Mouse (Mus musculus) skeletal muscle tissue, adult 2 months (tissue): ENCODE measurements around the gene Usp33.
"Not testable (repeated sequence)": the region's sequence is repeated elsewhere in the genome, so short reads cannot be mapped to it uniquely, and the experiment has no call there.

ENCODE experiments used
- DNase-seq: peaks from one replicate; pipeline ENCODE4 v3.0.0-alpha.2; 2012; ENCODE audit warnings: low read depth, low spot score

Usp33 gene

DNA sequence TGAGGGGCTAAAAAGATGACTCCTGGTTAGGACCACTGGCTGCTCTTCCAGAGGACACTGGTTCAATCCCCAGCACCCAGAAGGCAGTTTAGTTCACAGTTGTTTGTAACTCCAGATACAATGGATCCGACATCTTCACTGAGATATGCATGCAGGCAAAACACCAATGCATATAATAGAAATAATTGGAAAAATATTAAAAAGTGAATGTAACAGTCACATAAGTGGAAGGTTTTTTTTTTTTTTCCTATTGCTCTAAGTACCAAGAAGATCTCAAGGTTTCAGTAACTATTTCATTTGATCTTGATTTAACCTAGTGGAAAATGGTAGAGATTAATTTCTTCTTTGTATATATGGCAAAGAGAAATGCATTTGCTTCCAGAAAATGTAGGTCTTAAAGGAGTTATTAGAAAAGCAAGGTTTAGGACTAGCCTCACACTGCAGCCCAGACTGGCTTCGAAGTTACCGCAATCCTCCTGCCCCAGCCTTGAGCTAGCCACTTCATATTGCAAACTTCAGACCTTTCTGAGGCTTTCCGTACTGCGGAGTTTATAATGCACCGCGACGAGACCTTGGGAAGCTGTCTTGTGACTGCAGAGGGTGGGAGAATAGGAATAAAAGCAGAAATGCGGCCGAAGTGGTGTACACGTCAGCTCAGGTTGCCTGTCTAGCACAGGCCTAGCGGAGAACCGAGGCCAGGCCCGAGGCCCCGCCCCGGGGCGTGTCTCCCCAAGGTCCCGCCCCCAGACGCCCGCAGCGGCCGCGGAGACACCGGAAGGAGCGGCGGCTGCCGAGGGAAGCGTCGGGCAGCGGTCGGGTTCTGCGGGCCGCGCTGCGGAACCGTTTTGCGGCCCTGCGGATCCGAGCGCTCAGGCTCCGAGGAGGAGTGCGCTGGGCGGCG is at the start of gene Usp33:
Gene Usp33, plus strand, starts transcription at position 747 of the 901 bp plus-strand sequence.
- peak; percentile 85 for DNase-seq

DNA sequence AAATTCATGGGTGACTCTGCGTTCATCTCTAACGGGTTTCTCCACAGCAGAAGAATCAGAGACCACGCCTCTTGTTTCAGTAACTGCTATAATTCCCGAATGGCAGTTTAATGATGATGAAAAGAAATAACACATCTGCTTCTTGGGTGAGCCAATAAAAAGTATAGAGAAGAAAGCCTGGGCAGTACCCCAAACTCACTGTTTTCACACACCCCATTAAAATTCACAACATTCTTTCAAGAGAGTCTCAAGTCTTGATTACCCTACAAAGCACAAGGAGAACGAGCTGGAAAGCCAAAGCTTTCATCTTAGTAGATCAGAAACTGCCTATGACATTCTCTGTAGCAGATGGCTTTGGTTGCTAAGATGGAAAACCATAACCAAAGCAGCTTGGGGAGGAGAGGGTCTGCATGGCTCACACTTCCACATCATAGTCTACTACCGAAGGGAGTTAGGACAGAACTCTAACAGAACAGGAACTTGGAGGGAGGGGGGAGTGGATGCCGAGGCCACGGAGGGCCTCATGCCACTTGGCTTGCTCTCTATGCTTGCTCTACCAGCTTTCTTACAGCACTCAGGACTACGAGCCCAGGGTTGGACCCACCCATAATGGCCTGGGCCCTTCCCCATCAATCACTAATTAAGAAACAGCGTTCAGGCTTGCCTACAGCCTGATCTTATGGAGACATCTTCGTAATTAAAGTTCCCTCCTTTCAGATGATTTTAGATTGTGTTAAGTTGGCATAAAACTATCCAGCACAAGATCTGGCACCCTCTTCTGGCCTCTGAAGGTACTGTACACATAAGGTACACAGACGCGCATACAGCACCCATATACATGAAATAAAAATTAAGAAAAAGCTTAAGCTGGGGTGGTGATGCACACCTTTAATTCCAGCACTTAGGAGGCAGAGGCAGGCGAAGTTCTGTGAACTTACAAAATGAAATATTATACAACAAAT is 45.6 kb upstream of the Usp33 start:
- DNase-seq: no peak

DNA sequence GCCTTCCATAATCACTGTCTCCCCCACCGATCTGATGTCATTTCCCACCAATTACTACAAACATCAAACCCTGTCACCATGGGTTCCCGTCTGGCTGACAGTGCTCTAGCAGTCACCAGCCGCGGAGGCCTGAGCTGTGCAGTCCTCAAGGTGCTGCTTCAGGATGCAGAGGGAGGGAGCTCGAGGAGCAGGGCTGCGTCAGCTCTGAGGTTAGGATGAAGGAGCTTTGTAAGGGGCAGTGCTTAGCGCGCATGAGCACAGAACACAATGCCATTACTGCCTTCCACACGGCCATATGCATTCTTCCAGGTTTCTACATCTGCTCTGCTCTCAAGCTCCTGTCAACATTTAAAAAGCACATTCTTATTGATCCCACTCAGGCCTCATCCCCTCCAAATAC is 43.3 kb upstream of the Usp33 start:
- no peak for DNase-seq

DNA sequence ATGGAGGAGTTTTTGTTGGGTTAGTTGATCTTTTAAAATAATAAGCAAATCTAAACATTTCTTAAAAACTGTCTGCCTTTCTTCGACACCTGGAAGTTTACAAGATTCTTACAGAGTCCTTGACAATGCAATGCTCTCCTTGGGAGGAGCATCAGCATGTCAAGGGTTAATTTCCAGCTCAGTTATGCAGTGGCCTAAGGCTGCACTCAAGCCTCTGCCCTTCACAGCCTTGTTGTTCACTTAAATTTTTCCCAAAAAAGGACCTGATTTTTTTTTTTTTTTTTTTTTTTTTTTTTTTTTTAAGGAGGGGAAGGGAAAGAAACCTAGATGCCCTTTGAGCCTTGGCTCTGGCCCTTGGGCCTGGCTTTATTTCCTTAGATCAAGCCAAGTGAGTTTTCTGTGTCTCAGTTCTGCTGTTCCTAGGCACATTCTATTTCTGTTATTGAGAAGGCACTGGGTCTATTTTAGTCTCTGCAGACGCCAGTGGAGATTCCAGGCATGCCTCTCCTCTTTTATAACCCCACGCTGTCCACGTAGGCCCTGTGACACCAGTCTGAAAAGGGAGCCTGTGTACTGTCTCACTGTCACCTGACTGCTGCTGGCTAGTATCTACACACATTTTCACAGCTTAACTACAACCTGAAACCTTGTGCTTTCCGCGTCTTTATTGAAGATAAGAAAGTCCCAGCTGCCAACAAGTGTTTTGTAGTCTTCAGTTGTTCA is 42.0 kb upstream of the Usp33 start:
- DNase-seq: peak; percentile 96

DNA sequence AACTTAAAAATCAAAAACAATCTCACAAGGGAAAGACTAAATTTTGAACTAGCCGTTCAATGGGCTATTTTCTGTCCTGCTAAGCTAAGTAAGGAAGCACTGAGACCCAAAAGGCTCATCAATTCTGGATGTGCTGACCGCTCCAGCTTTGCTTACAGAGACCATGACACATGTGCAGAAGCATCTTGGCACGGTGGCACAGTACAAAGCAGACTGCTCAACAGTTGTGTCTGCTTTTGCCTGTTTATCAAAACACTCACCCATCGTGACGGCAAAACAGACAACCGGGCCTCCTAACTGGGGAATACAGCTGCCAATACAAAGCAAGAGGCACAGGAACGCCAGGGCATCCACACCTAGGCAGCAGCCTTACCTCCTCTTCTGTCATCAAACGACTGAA is 41.2 kb upstream of the Usp33 start:
- peak; percentile 70 for DNase-seq

DNA sequence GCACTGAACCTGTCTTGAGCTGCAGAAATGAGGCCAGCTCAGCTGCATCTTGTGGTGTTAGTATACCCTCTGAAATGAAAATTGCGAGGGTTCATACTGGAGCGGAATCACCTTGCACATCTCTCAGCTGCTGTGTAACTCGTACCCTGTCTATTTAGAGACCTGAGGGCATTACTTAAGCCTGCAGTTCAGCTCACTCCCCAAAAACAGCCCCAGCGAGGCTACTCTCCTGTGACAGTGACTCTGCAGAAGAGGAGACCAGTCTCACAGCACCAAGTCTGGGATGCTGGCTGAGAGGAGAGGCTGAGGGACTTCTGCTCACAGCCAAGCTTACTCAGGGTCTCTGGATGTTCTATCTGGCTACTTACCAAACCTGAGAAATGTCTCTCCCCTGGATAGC is 40.3 kb upstream of the Usp33 start:
- DNase-seq: peak; percentile 92

DNA sequence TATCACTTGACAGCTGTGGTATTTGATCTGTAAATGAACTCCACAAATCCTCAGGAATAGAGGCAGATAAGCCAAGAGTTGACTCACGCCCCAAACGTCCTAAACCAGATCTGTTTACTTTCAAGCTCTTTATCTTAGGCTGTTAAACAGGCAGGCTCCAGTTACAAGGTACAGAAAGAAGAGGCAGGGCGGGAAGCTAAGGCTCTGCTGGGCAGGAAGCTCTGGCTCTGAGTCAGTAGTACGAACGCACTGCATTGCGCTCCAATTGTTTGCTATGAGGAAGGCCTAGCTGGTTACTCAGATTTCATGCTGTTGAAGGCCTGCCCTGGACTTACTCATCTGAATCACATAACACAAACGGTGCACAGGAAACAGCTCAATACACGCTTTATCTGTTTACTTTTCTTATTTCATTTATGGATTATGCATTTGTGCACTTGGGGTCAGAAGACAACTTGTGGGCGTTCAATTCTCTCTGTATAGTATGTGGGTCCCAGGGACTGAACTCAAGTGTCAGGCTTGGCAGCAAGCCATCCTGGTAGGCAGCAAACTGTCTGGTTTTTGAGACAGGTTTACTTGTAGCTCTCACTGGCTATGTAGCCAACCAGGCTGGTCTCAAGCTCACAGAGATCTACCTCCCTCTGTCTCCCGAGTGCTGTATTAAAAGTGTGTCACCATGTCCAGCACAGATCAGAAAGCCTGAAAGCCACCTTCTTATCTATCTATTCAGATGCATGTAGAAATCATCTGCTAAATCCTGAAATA is 37.6 kb upstream of the Usp33 start:
- DNase-seq: peak; percentile 59

DNA sequence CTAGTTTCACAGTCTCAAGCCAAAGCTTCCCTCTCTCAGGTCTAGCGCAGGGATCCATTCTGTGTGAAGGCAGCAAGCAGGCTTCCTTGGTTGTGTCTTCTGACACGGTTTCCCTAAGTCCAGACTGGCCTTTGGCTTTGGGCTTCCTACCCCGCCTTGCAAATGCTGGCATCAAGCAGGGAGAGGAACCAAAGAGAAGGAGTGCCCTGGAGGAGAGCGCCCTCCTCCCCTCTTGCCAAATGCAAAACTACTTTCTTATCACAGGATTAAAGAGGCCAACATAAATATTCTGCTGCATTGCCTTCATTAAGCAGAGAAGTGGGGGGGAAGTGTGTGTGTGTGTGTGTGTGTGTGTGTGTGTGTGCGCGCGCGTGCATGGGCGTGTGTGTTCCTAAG is 37.0 kb upstream of the Usp33 start:
- no peak for DNase-seq

DNA sequence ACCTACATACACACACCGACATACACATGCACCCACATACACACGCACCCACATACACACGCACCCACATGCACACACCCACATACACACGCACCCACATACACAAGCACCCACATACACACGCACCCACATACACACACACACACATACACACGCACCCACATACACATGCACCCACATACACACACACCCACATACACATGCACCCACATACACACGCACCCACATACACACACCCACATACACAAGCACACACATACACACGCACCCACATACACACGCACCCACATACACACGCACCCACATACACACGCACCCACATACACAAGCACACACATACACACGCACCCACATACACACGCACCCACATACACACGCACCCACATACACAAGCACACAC is 31.6 kb upstream of the Usp33 start:
- DNase-seq: not testable (repeated sequence)

DNA sequence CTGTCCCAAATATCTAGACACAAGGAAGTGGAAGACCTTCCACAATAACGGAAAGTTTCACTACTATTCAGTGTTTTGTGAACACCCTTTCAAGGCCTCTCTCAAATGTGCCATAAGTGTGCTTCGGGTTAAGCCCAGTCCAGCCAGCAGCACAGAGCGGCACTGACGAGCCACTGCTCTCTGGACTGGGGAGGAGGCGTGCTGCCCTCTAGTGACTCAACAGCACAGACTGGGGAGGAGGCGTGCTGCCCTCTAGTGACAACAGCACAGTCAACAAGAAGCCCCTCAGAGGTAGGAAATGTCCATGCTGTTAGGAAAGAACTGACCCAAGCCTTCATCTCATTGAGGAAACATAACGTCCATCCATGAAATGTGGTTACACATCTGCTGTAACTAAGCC is 30.7 kb upstream of the Usp33 start:
- peak; percentile 88 for DNase-seq

DNA sequence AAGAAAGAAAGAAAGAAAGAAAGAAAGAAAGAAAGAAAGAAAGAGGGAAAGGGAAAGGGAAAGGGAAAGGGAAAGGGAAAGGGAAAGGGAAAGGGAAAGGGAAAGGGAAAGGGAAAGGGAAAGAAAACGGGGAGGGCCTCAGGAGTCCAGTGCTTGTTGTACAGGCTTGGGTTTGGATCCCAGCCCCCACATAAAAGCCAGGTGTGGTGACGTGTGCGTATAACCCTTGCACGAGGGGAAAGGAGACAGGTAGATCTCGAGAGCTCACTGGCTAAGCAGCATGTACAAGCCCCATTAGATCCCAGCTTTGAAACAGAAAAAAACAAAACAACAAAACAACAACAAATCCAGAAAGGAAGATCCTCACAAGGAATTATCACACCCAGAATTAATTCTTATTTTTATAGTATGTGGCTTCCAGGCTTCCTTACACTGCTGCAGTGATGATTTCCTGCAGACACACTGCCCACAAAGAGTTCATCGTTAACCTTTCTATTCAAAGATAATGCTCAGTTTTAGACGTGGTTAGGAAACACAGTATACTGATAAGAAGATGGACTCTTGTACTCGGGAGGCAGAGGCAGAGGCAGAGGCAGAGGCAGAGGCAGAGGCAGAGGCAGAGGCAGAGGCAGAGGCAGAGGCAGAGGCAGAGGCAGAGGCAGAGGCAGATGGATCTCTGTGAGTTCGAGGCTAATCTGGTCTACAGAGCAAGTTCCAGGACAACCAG is 29.7 kb upstream of the Usp33 start:
- DNase-seq: not testable (repeated sequence)

DNA sequence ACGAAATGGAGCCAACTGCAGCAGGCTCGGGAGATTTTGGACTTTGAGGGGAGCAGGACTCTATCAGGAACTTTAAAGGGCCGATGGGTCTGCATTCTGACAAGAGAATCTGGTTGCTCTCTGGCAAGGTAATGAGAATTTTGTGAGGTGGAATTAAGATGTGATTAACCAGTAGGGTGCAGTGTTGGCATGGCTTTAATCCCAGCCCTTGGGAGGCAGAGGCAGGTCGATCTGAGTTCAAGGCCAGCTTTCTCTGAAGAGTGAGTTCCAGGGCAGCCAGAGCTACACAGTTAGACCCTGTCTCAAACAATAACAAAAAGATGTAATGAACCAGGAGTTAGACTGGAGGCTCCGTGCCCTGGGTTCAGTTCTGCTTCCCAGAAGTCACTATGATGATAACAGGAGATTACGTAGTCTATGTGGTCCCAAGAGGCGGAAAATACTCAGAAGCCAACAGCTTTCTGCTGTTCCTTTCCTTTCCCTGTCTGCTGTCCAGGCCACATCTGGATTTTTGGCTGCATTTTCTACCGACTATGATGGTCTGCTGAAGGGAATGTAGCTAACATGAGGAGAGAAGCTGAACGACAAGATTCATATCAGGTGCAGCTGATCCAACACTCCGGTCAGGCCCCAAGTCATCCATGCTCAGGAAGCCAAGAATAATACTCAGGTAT is 25.2 kb upstream of the Usp33 start:
- no peak for DNase-seq

DNA sequence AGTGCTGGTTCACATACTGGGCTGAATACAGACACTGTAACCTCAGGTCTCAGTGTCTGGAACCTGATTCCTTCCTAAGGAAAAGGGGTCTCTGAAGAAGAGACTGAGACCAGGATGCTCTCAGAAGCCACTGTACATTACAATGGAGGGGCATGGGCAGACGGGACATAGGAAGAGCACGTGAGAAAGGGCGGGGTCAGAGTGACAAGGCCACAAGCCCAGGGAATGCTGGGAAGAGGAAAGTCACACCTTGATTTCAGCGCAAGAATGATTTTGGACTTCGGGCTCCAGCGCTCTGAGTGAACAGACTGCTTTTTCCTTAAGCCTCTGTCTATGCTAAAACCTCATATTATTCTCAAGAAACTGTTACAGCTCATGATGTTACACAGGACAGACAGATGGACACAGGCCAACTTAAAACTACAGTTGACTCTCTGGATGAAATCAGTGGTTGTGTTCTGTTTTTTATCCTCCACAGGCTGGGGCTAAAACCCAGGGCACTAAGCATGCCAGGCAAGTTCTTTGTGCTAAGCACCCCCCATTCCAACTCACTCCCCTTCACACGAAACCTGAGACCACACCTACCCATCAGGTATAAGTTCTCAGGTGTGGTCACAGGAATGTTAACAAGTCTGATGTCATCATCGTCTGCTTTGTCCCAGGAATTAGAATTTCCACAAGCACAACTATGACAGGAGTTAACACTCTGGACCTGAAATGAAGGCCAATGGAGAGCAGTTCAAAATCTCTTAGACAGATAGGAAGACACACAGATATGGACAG is 24.3 kb upstream of the Usp33 start:
- DNase-seq: no peak

DNA sequence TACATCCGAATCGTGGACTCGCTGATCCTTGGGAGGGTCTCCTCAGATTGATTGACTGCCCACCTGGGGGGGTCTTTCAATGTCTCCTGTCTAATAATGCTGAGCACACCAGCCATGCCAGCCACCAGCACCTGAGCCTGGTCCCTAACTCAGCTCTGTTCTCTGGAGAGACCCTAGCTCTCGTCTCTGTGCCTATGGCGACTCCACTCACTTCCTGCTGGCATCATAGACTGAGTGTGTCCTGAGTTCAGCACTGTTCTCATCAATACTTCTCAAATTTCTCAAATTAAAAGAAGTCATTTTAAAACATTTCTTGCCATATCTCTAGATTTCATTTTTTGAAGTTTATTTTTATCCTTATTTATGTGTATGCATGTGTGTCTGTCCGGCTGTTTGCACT is 14.2 kb upstream of the Usp33 start:
- no peak for DNase-seq

DNA sequence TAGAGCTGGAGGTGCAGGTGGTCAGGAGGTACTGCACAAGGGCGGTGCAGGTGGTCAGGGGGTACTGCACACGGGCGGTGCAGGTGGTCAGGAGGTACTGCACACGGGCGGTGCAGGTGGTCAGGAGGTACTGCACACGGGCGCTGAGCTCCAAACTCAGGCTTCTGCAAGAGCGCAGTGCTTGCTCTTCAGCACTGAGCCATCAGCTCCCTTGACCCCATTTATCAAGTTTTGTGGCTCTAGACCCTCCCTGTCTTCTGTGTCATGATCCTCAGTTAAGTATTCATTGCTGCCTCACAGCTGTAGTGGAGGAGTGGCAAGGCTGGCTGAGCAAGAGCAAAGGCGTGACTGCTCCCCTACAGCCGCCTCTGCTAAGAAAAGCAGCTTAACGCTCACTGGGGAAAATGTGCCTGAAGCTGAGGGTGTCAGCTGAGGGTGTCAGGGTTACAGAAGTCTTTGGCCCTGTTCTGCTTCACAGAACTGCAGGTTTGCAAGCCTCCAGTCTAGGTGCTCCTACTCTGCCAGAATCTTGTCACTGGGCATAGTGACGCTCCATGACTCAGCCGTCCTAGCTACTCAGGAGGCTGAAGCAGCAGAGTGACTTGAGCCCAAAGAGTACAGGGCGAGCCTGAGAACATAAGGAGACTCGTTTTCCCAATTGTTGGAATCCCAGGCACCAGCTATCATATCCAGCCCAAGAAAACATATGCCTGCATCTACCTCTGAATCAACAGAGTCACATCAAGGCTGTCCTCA is 13.6 kb upstream of the Usp33 start:
- no peak for DNase-seq

DNA sequence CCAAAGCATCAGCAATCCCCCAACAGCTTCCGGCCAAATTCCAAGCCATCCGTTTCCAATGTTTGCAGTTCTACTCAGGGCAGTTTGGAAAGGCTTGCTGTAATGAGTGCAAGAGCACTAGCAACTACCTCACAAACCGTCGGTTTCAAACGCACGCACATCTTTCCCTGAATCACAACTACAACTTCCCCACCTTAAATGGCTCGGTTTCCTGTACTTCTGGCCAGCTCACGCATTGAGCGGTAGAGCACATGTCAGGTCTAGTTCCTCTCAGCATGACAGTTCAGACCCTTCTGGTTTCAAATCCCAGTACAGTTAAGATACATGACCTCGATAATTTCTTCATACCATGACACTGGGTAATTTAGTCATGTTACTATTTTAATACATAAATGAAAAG is 12.6 kb upstream of the Usp33 start:
- DNase-seq: no peak

DNA sequence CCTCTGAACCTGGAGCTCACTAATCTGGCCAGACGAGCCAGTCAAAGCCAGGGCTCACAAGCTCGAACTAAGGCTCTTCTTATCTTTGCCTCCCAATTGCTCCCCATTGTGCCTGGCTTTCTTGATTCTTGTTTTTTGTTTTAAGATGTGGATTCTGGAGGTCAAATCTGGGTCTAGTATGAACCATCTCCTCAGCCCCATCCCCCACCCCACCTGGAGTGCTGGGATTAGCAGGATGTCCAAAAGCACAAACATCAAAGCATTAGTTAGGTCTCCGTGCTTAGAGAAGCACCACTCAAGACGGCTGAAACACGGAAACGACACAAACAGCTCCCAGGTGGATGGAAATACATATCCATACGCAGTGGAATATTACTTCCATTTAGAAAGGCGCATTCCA is 10.2 kb upstream of the Usp33 start:
- no peak for DNase-seq

DNA sequence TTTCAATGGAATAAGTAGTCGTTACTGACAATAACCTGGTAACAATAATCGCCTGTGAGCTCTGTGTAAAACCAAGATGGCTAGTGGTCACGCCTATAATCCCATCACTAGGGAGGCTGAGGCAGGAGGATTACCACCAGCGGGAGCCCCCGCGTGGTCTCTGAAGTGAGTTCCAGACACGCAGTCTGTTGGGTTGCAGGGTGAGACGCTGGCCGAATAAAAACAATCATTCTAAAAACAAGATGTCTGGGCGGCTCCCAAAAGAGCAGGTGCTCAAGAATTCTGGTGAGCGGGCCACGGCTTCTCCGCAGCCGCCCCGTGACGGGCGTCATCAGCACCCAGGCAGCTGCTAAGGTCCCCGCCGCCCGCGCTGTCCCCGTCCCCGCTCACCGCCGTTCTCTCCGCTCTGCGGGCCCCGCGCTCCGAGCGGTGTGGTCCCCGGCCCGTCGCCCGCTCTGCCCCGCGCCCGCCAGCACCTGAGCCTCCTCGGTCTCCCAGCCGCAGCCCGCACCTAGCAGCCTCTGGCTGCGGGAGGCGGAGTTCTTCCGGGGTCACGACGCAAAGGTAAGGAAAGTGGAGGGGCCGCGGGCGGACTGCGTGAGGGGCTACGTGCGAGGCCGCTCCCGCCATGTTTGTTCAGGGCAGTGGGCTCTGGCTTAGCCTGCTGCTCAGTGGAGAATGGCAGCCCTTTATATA is 6.3 kb upstream of the Usp33 start, which contains the start of gene Miga1:
Gene Miga1, minus strand, starts transcription at position 546 of the 696 bp plus-strand sequence.
- DNase-seq: peak; percentile 28
